Mouse (Mus musculus) kidney, postnatal 0 days (tissue): ENCODE results near the gene Clint1. TPM values are rescaled to one million over a fixed set of nuclear protein-coding genes. Genes with fewer than 3 reads are reported as not detected.
A peak's percentile ranks its signal among the peaks of the same experiment; 100 is the strongest.

Experiments
- ATAC-seq: fragments of 200-750 bp; cut with Nextera tagmentation; replicated peaks from 2 replicates; pipeline ENCODE4 v1.8.0; 2017; ENCODE audit warnings: low read depth, moderate number of reproducible peaks, moderate TSS enrichment, moderate library complexity; ENCODE audit not compliant: low FRiP score
- DNase-seq: peaks from one replicate; pipeline ENCODE4 v3.0.0-alpha.2; 2016; ENCODE audit warnings: low spot score
- H3K27ac ChIP-seq: fragments of 300-500 bp; sonication (generic); 2 replicates; pipeline ENCODE4 v1.5.1; 2014; ENCODE audit warnings: mild to moderate bottlenecking
- H3K27me3 ChIP-seq: fragments of 300-500 bp; sonication (generic); 2 replicates; pipeline ENCODE4 v1.6.1; 2014; ENCODE audit warnings: low read length, mixed read lengths; ENCODE audit not compliant: insufficient read depth
- H3K36me3 ChIP-seq: fragments of 300-500 bp; sonication (generic); 2 replicates; pipeline ENCODE4 v1.6.1; 2014; ENCODE audit warnings: low read length, mixed read lengths; ENCODE audit not compliant: insufficient read depth
- H3K4me1 ChIP-seq: fragments of 300-500 bp; sonication (generic); replicated peaks from 2 replicates; pipeline ENCODE4 v1.6.1; 2014; ENCODE audit warnings: antibody characterized with exemption, low read length, mixed read lengths; ENCODE audit not compliant: insufficient read depth
- H3K4me2 ChIP-seq: fragments of 300-500 bp; sonication (generic); 2 replicates; pipeline ENCODE4 v1.6.1; 2014; ENCODE audit warnings: mild to moderate bottlenecking, low read length, moderate library complexity, mixed read lengths
- H3K4me3 ChIP-seq: fragments of 300-500 bp; sonication (generic); replicated peaks from 2 replicates; pipeline ENCODE4 v1.5.1; 2014; ENCODE audit warnings: low read depth, low read length
- H3K9ac ChIP-seq: fragments of 300-500 bp; sonication (generic); 2 replicates; pipeline ENCODE4 v1.6.1; 2014; ENCODE audit warnings: low read depth, low read length
- H3K9me3 ChIP-seq: fragments of 300-500 bp; sonication (generic); replicated peaks from 2 replicates; pipeline ENCODE4 v1.6.1; 2016; ENCODE audit warnings: low read length, inconsistent platforms, mixed read lengths
- CTCF ChIP-seq: IDR thresholded peaks from 2 replicates; pipeline ENCODE4 v1.5.1; 2016; ENCODE audit warnings: antibody characterized with exemption, low read depth, mild to moderate bottlenecking, moderate library complexity
- WGBS: fragments of 180-500 bp; shearing (Covaris S2); extraction: QIAGEN DNeasy Blood & Tissue Kit; methylation state at CpG from one replicate; pipeline ENCODE4 v1.1.7; 2014; 5-methylcytosine and 5-hydroxymethylcytosine counted together
- polyA plus RNA-seq: library from polyadenylated mRNA; unstranded; fragments of >200 nt; fragmentation: Nextera tagmentation; extraction: Ambion mirVana; gene quantifications from 2 replicates; pipeline ENCODE4 v1.2.1, GENCODE M21; 2015

The Clint1 gene
- polyA plus RNA-seq, 1 experiment from 2014 or later: 88.4 TPM

DNA sequence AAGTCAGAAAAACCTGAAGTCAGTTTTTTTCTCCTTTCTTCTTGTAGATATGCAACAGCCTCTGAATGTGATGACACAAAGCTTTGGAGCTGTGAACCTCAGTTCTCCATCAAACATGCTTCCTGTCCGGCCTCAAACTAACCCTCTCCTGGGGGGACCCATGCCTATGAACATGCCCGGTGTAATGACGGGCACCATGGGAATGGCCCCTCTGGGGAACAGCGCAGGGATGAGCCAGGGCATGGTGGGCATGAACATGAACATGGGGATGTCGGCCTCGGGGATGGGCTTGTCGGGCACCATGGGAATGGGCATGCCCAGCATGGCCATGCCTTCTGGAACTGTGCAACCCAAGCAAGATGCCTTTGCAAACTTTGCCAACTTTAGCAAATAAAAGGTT lies 57.0 kb downstream of the Clint1 start:
- DNase-seq (no peak), ATAC-seq (no peak)
- Histone ChIP-seq H3K27ac (no peak overlapping the region), H3K36me3 (peaks cover 43% of the 10 kb centered on the region), H3K9ac (no peak overlapping the region), H3K4me3 (no peak overlapping the region), H3K9me3 (no peaks in the 10 kb centered on the region), H3K4me1 (no peaks in the 10 kb centered on the region), H3K4me2 (no peak overlapping the region), H3K27me3 (no peaks in the 10 kb centered on the region)
- WGBS: 98% methylated on average over 7 of the region's 7 CpGs
- TF ChIP-seq CTCF: no peak

DNA sequence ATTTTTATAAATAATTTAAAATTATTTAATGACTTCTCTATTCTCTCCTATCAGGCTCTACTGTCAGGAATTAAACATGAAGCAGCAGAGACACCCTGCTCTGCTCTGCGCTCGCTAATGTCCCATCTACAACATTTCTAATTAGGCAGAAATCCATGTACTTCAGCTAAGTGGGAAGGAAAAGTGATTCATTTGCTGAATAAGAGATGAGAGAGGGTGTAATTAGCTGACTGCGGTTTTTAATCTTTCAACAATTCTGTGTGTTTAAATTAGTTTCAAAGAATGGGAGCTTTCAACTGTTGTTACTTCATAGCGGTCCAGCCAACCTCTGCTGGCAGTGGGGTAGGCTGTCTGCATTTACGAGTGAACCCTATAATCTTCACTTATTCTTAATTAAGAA lies 58.9 kb downstream of the Clint1 start:
- 96% methylated on average over 5 of the region's 5 CpGs for WGBS
- H3K27me3 ChIP-seq: no peaks in the 10 kb centered on the region
- H3K4me2 ChIP-seq: no peak overlapping the region
- ATAC-seq (no peak), DNase-seq (no peak)
- no peak for TF ChIP-seq CTCF
- no peak overlapping the region for H3K4me3 ChIP-seq
- H3K4me1 ChIP-seq: no peaks in the 10 kb centered on the region
- no peak overlapping the region for H3K27ac ChIP-seq
- H3K9me3 ChIP-seq: no peaks in the 10 kb centered on the region
- H3K9ac ChIP-seq: no peak overlapping the region
- peaks cover 43% of the 10 kb centered on the region for H3K36me3 ChIP-seq

- WGBS: 84% methylated on average over 10 of the region's 10 CpGs
- no peak overlapping the region for H3K4me3 ChIP-seq
- DNase-seq: no peak
- no peak for ATAC-seq
- H3K9me3 ChIP-seq: no peaks in the 10 kb centered on the region
- no peaks in the 10 kb centered on the region for H3K4me1 ChIP-seq
- H3K4me2 ChIP-seq: no peak overlapping the region
- peaks cover 7% of the 10 kb centered on the region for H3K36me3 ChIP-seq
- no peaks in the 10 kb centered on the region for H3K27me3 ChIP-seq
- TF ChIP-seq CTCF: no peak
- H3K9ac ChIP-seq: no peak overlapping the region
- no peak overlapping the region for H3K27ac ChIP-seq
Observed at GRCm38 (mm10) chr11:45916196-45916595, 64.3 kb downstream of the Clint1 start.

DNA sequence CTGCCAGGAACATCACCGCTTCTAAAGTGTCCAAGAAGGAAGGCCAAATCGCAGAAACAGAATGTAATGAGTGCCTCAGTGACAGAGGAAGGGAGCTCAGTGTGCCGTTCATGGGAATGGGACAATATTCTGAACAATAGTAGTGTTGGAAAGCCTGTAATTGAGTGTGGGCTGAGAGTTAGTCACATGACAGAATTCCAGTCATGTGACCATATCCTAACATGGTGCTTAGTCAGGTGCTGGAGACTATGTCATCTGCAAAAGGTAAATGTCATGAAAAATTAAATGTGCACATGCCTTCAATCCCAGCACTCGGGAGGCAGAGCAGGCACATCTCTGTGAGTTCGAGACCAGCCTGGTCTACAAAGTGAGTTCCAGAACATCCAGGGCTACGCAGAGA lies 66.2 kb downstream of the Clint1 start:
- no peak overlapping the region for H3K4me3 ChIP-seq
- 0 out of 2 replicates have a peak, but pooled peaks cover 3% of the 10 kb centered on the region for H3K4me1 ChIP-seq
- ATAC-seq (no peak), DNase-seq (no peak)
- H3K9me3 ChIP-seq: no peaks in the 10 kb centered on the region
- WGBS: 90% methylated on average over 6 of the region's 6 CpGs
- H3K4me2 ChIP-seq: no peak overlapping the region
- no peaks in the 10 kb centered on the region for H3K36me3 ChIP-seq
- H3K27ac ChIP-seq: no peak overlapping the region
- H3K27me3 ChIP-seq: no peaks in the 10 kb centered on the region
- no peak for TF ChIP-seq CTCF
- no peak overlapping the region for H3K9ac ChIP-seq

GRCm38 (mm10) chr11:45918836-45919235 lies 67.0 kb downstream of the Clint1 start:
- Histone ChIP-seq H3K27ac (no peak overlapping the region), H3K9me3 (no peaks in the 10 kb centered on the region), H3K4me2 (no peak overlapping the region), H3K4me3 (no peak overlapping the region), H3K27me3 (no peaks in the 10 kb centered on the region), H3K9ac (no peak overlapping the region), H3K36me3 (no peaks in the 10 kb centered on the region), H3K4me1 (0 out of 2 replicates have a peak, but pooled peaks cover 3% of the 10 kb centered on the region)
- no peak for TF ChIP-seq CTCF
- DNase-seq (no peak), ATAC-seq (no peak)
- 65% methylated on average over 4 of the region's 4 CpGs for WGBS

DNA sequence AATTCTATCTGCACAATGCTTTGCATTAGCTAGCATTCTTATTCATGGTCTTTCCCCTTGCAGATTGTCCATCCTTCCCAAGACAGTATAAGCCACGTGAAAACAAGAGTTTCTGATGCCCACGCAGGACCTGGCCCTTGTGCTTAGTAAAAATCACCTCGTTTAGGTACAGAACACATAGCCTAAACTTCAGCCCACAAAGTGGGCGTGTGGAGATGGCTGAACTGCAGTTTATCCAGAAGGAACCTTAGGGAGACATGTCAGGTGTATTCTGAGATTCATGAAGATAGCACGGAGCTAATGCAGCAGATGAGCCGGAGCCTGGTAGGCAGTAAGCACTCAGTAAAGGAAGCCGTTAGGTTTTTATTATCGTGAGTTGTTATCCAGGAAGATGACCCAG lies 69.2 kb downstream of the Clint1 start:
- no peaks in the 10 kb centered on the region for H3K27me3 ChIP-seq
- no peak overlapping the region for H3K27ac ChIP-seq
- peak overlapping the region; percentile 19; the same call in 1 of the 2 replicates for H3K9ac ChIP-seq
- TF ChIP-seq CTCF: no peak
- ATAC-seq (no peak), DNase-seq (no peak)
- H3K9me3 ChIP-seq: no peaks in the 10 kb centered on the region
- no peaks in the 10 kb centered on the region for H3K36me3 ChIP-seq
- 0 out of 2 replicates have a peak, but pooled peaks cover 3% of the 10 kb centered on the region for H3K4me1 ChIP-seq
- H3K4me3 ChIP-seq: no peak overlapping the region
- peak overlapping the region; percentile 11; the same call in 1 of the 2 replicates for H3K4me2 ChIP-seq
- 47% methylated on average over 8 of the region's 8 CpGs for WGBS

GRCm38 (mm10) chr11:45921480-45921898 lies 69.6 kb downstream of the Clint1 start:
- peak overlapping the region; percentile 19; the same call in 1 of the 2 replicates for H3K9ac ChIP-seq
- no peak for TF ChIP-seq CTCF
- H3K36me3 ChIP-seq: no peaks in the 10 kb centered on the region
- ATAC-seq: no peak
- H3K9me3 ChIP-seq: no peaks in the 10 kb centered on the region
- H3K4me3 ChIP-seq: no peak overlapping the region
- peak overlapping the region; percentile 11; the same call in 1 of the 2 replicates for H3K4me2 ChIP-seq
- no peaks in the 10 kb centered on the region for H3K27me3 ChIP-seq
- no peak overlapping the region for H3K27ac ChIP-seq
- WGBS: 11% methylated on average over 10 of the region's 10 CpGs
- H3K4me1 ChIP-seq: 0 out of 2 replicates have a peak, but pooled peaks cover 3% of the 10 kb centered on the region
- DNase-seq: no peak
